Mouse (Mus musculus) ovary, postnatal 10 days (tissue): Measurements from ENCODE around the gene Tdp1.

Source experiments
- DNase-seq: peaks from one replicate; pipeline ENCODE4 v3.0.0; 2022; ENCODE audit warnings: low spot score

Gene Tdp1

GRCm38 (mm10) chr12:100001246-100001645, 116.9 kb downstream of the Tdp1 start:
- no peak for DNase-seq

DNA sequence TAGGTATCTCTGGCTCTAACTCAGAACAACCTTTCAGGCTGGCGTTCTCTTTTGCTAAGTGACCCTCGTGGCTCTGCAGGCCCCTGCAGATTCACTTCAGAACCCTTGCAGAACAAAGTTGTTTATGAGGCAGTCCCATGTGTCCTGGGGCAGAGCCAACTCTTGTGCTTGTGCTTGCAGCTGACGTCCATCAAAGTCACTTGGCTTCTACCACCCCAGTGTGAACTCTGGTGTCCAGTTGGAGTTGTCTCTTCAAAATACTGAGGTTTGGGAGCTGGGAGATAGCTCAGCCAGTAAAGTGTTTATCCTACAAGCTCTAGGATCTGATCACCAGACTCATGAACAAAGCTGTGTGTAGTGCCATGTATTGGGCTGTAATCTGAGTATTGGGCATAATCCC, 117.6 kb downstream of the Tdp1 start:
- no peak for DNase-seq

GRCm38 (mm10) chr12:100002914-100003587, 118.7 kb downstream of the Tdp1 start:
- DNase-seq, result no peak
